Mouse (Mus musculus) large intestine, adult 2 months (tissue): ENCODE measurements at regions not wholly inside any gene's neighbourhood (a gene's known extent, or its start where the extent isn't known, plus 50 kb on each side); places are given as distances from the start of the nearest gene placed in this dataset.

Experiments used
- DNase-seq: peaks from one replicate; pipeline ENCODE4 v3.0.0-alpha.2; 2012; ENCODE audit warnings: low read depth, low spot score
- WGBS: fragments of 180-500 bp; shearing (Covaris S2); methylation state at CpG from one replicate; pipeline ENCODE4 v1.1.7; 2018; 5-methylcytosine and 5-hydroxymethylcytosine counted together

GRCm38 (mm10) chr14:120144451-120144850 is 102.2 kb upstream of the Oxgr1 start:
- 89% methylated on average over 6 of the region's 6 CpGs for WGBS
- no peak for DNase-seq

GRCm38 (mm10) chr14:120146312-120146711 is 104.1 kb upstream of the Oxgr1 start:
- no peak for DNase-seq

DNA sequence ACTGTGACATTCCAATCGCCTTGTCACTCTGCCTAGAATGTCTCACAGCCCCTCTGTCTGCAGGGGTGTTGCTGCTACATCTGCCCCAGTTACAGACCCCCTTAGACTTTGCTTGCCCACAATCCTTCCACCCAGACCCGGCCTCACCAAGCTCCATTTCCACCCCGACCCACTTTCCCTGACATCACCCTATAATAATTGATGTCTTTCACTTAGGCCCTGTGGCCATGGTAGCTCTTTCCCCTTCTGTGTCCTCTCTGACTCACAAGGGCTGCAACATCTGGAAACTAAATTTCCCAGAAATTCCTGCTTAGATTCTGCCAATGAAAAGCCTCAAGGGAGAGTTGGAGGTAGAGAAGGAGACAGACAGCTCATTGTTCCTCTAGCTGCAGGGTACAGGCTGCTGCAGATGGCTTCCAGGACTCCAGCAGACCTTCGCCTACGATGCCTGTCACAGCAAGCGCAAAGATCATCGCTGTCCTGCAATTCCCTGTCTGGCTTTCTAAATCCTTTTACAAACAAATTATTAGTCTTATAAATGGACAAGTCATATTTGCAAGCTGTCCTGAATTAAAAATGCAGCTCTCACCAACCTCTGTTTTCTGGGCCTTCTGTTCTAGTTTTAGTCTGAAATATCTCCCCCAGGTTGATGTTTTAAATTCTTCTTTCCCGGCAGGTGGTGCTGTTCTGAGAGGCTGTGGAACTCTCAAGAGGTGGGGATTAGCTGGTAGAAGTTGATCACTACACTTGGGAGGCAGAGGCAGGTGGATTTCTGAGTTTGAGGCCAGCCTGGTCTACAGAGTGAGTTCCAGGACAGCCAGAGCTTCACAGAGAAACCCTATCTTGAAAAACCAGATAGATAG is 104.9 kb upstream of the Oxgr1 start:
- WGBS = 79% methylated on average over 8 of the region's 8 CpGs
- DNase-seq = no peak

More at GRCm38 (mm10) chr14:120146312-120146711, 104.1 kb upstream of the Oxgr1 start:
- WGBS = 75% methylated on average over 11 of the region's 11 CpGs

GRCm38 (mm10) chr14:120148803-120149202 is 106.6 kb upstream of the Oxgr1 start:
- WGBS = 68% methylated on average over 11 of the region's 11 CpGs
- DNase-seq = no peak

DNA sequence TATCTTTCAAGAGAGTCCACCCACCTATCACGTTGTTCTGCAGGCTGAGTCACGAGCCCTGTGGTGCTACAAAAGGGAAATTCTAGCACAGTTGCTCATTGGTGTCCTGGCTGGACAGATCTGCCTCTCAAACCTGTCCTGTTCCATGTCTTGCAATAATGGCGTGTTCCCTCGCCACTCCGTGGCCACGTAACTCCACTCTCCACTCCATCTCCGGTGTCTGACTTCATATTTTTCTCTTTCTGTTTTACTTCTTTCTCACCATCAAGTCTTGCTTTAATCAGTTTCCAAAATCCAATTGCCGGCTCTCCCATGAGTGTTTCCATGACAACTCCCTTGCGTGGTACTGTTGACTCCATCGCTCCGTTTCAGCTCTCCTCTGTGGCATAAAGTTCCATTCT is 107.1 kb upstream of the Oxgr1 start:
- WGBS = 85% methylated on average over 11 of the region's 11 CpGs
- no peak for DNase-seq

GRCm38 (mm10) chr14:120150589-120150988 is 108.4 kb upstream of the Oxgr1 start:
- WGBS = 8% methylated on average over 1 of the region's 1 CpGs
- no peak for DNase-seq

GRCm38 (mm10) chr14:120154413-120154812 is 112.2 kb upstream of the Oxgr1 start:
- DNase-seq = no peak
- WGBS = 80% methylated on average over 7 of the region's 7 CpGs

DNA sequence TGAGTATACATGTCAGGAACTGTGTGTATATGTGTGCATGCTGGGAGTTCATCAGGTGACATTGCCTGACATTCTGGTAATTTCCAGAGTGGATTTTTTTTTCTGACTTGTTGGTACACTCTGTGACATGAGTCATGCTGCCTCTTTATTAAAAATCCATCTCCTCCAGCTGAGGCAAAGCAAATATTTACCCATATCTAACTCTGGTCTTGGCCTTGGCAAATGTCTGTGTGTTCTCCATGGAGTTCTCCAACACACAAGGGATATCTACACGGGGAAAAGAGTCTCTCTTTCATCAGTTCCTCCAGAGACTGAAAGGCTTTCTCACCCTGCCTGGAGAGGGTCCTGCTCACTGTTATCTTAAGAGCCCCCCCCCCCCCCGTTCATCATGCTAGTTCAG is 111.3 kb upstream of the Mbnl2 start:
- 49% methylated on average over 2 of the region's 2 CpGs for WGBS
- DNase-seq = no peak

GRCm38 (mm10) chr14:120165496-120166045 is 109.9 kb upstream of the Mbnl2 start:
- DNase-seq = no peak
- WGBS = 83% methylated on average over 10 of the region's 10 CpGs

- 94% methylated on average over 7 of the region's 7 CpGs for WGBS
- DNase-seq = no peak
Measured at GRCm38 (mm10) chr14:120170733-120171132, 104.7 kb upstream of the Mbnl2 start.

GRCm38 (mm10) chr14:120172058-120172457 is 103.4 kb upstream of the Mbnl2 start:
- no peak for DNase-seq
- WGBS = 74% methylated on average over 4 of the region's 4 CpGs

DNA sequence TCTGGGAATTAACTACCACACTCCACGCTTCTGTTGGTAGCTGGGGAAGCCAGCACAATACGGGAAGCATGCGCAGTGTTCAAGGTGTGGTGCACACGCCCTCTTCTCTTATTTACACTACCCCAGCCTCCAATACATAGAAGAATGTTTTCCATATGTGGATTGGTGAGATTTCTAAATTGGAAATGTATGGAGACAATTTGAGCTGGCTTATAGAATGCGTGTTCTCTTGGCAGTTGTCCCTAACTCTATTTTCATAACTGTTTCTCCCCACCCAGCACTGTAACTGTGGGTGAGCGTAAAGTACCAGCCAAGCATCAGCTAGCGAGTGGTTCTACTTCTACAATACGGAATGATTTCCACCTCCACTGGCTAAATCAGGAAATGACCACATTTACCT is 102.6 kb upstream of the Mbnl2 start:
- 61% methylated on average over 8 of the region's 8 CpGs for WGBS
- DNase-seq = no peak

DNA sequence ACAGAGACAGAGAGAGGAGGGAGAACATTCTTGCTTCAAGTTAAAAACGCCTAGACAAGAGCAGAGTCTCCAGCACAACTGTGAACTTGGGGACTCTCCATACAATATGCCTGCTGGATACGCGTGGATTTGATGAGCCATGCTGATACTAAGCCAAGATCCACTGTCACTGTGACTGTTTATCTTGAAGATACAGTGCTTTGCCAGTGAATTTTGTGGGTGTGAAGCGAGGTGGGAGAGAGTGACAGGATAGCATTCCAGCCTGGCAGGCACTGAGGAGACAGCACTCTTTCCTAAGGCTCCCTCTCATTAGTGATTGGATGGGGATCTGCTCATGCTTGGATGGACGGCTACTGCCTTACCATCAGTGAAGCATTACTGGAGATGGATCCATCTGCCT is 100.9 kb upstream of the Mbnl2 start:
- 75% methylated on average over 5 of the region's 5 CpGs for WGBS
- no peak for DNase-seq

GRCm38 (mm10) chr14:120195218-120195617 is 80.3 kb upstream of the Mbnl2 start:
- DNase-seq = no peak
- WGBS = 13% methylated on average over 1 of the region's 1 CpGs

GRCm38 (mm10) chr14:120211741-120212140 is 63.7 kb upstream of the Mbnl2 start:
- DNase-seq = no peak
- 89% methylated on average over 3 of the region's 3 CpGs for WGBS

- WGBS = 91% methylated on average over 5 of the region's 5 CpGs
- DNase-seq = no peak
Measured at GRCm38 (mm10) chr14:120212626-120213025, 62.8 kb upstream of the Mbnl2 start.

DNA sequence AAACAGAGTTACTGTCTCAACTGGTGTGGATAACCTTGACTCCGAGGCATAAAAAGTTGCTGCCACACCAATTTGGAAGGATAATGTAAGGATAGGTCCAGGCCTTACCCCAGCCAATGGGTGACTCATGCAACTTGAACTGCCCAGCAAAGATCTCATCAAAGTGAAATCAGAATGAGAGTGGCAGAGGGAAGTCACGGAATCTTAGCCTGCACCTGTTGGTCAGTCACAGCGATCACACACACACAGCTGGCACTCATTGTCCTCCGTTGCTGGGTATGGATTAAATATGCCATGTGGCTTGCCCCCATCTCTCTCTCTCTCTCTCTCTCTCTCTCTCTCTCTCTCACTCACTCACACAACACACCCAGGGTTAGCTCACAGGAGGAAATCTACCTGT is 56.2 kb upstream of the Mbnl2 start:
- 91% methylated on average over 4 of the region's 4 CpGs for WGBS
- DNase-seq = no peak

GRCm38 (mm10) chr14:120223528-120224201 is 51.8 kb upstream of the Mbnl2 start:
- no peak for DNase-seq
- 70% methylated on average over 14 of the region's 14 CpGs for WGBS

DNA sequence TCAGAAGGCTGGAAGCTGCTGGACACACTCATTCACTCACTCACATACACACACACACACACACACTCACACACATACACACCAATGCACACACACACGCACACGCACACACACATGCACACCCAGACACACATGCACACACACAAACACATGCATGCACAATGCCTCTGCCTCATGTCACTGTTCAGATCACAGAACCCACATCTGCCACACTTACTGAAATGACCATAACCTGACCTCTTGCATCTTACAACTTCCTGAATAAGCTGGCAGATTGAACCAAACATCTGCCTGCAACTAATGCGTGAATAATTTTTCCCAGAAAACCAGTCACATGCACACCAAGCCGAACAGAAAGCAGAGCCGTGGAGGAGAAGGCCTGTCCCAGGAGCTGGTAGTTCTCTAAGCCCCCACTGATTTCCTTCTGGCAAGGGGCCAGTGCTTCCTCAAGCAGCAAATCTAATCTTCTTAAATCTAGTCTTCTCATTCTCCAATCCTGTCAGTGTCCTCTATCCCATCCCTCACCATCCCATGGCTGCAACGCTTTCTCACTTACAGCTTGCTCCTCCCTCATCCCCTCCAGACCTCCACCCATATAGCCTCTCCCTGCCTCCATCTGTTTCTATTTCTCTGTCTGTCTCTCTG is 51.1 kb upstream of the Mbnl2 start:
- DNase-seq = no peak
- 68% methylated on average over 6 of the region's 6 CpGs for WGBS

DNA sequence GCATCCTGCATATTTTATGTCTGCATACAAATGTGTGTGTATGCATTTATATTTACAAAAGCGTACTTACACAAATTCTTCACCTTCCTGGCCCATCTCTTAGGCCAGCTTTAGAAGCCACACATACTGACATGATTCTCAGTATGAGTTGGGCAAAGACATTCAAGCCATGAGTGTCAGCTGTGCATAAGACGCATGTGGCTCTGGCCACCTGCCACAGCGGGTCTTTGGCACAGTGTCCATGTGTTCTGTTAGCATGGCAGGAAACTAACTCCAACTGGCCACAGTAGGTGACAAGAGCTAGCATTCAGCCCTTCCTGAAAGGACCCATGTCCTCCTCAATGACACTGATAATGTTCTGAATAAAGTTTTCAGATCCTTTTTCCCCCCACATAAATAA is 49.8 kb upstream of the Mbnl2 start:
- WGBS = 80% methylated on average over 3 of the region's 3 CpGs

More for the DNA sequence above, 49.8 kb upstream of the Mbnl2 start:
- DNase-seq = no peak
